Mouse (Mus musculus) CD8-positive naive resting alpha-beta T cell, adult 2 months (primary cell): ENCODE results near the gene Mydgf.

Experiments
- DNase-seq, 2 experiments: peaks; one replicate each; pipeline ENCODE4 v3.0.0; 2022; ENCODE audit warnings: low read depth in 2 of 2, low spot score in 2 of 2

The Mydgf gene

DNA sequence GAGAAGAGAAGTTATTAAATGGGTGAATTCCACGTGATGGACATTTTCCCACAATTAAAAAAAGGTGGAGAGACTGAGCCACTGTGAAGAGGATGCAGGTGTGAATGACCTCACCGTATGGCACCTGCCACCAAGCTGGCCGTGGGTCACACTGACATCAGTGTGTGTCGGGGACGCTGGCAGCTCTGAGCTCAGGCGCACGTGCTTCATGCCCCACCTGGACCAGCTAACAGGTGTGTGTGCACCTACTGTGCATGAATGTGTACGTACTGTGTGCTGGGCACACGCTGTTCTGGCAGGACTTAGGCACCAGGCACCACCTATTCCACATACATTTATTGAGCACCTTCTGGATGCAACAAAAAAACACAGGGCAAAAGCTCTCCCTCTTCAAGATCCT lies 39.2 kb downstream of the Mydgf start:
- no peak for DNase-seq

- DNase-seq = no peak
These were observed 41.8 kb downstream of the Mydgf start for GRCm38 (mm10) chr17:56141702-56142605.

DNA sequence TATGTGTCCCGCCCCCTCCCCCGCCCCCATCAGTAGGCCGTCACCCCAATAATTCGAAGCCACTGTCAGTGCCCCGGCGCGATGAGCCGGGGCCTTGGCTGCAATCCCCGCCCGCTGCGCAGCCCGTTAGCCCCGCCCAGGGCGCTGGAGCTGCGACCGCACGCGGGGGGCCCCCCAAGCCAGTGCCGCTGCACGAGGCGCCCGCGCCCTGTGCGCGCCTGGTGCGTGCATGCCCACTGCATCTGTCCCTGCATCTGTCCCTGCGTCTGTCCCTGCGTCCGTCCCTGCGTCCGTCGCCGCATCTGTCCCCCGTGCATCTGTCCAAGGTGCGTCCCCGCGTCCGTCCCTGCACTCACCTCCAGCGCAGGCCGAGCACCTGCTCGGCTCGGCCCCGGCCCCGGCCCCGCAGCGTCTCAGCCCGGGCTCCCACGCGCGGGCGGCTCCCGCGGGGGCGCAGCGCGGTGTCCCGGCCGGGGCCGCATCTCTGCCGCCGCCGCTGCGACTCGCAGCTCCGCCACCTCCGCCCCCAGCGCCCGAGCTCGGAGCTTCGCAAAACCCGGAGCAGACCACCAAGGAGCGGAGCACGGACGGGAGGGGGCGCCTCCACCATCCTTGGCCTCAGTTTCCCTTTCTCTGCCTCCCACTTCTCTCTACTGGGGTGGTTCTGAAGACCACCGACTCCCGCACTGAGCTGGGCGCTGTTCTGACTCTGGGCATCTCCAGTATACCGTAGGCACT lies 43.7 kb downstream of the Mydgf start, which contains the start of gene Sema6b:
Gene Sema6b, minus strand, starts transcription at position 486 of the 738 bp plus-strand sequence.
- DNase-seq = peak in 1 of 2 experiments; percentile 26

- no peak for DNase-seq
These were observed 44.4 kb downstream of the Mydgf start for GRCm38 (mm10) chr17:56139355-56139754.

DNA sequence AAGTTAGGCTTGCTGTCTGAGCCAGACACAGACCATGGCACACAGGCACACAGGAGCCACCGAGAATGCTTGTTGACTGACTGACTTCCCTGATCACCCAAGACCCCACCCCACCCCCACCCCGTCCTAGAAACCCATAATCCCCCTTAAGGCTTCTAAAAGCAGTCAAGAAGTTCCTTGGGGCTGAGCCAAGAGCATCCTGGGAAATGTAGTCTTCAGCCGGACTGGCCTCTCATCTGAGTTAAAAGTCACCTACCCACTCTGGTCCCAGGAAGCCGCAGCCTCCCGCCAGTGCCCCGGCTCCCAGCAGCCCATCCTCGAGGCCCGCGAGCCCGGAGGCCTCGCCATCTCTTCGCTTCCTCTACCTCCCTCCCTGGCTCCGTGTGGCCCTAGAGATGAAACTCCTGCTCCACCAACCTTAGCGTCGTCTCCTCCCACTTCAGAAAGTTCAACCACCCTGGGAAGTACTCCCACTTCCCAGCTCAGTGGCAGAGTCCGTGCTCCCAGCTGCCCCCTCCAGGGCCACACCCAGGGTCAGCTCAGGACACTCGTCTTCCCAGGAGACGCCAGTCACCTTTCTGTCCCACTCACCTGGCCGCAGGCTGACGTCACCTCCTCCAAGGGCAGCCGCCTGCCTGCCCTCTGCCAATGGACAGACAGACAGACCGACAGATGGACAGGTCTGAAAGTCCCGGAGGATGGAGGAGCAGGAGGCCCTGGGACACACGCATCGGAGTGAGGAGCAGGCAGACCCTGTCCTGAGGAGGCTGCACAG lies 45.7 kb downstream of the Mydgf start:
- DNase-seq = no peak

DNA sequence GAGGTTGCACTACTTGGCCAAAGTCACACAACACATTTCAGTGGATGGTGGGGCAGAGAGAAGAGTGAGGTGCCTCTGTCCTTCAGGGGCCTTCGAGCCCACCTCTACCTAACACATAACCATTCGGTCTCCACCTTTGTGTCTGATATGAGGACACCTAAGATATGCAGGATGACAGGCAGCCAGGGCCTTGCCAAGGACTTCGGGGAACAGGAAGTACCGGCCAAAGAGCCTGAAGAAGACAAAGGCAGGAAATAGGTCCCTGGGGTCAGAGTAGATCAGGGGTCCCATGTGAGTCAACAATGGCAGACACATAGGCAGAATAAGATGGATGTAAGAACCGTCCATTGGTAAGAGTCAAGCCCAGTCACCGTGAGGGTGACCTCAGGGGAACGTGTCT lies 47.2 kb downstream of the Mydgf start:
- no peak for DNase-seq

- DNase-seq = peak; percentile 67 to 82
These were observed 49.2 kb downstream of the Mydgf start for GRCm38 (mm10) chr17:56134463-56134971.

- no peak for DNase-seq
These were observed 50.0 kb downstream of the Mydgf start for GRCm38 (mm10) chr17:56133457-56134363.

DNA sequence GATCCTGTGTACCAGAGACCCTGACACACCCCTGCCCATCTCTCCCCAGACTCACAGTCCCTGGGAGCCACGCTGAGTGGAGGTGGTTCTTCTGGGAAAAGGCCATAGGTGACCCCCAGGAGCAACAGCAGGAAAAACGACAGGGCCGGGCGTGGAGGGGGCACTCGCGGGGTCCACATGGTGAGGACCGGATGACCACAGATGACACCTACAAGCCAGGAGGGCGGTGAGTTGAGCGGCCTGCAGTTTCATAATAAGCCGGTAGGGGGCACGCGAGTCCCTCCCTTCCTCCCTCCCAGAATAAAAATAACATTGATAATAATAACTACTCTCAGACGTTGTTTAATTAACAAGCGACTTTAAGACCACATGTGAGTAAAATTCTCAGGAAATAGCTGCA lies 51.1 kb downstream of the Mydgf start:
- DNase-seq = peak; percentile 70 to 75

GRCm38 (mm10) chr17:56131814-56132213 lies 51.9 kb downstream of the Mydgf start:
- peak; percentile 72 to 79 for DNase-seq

DNA sequence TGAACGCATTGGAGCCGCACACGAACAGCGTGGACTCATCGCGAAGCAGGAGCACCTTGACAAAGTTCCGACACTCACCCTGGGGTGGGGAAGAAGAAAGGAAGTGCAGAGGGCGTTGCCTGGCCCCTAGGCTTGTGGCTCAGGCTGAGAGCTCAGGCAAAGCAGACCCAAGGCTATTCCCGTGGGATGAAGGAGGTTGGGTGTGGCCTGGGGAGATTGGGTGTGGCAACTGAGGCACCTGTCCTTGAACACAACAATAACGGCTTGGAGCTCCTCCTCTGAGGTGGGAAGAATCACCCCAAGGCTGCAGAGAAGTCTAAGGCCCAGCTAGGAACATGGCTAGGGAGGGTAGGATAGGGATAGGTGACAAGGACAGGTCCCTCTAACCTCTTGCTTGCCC lies 52.6 kb downstream of the Mydgf start:
- DNase-seq = no peak

- no peak for DNase-seq
These were observed 55.5 kb downstream of the Mydgf start for GRCm38 (mm10) chr17:56128246-56128645.

DNA sequence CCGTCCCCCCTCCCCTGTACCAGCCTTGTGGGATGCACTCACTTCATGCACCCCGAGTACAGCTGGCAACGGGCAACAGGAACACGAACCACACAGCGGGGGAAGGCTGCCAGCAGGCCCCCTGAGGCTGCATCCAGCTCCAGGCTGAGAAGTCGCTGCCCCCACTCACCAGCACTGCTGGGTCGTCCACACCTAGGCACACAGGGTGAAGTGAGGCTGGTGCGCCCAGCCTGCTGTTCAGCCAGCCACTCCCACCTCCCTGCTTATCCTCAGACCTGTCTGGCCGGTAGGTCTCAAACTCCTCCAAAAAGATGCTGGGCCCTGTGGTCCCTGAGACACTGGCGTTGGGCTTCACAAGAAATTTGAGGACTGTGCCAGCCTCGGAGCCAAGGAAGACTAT lies 57.5 kb downstream of the Mydgf start:
- DNase-seq = no peak
